Mouse (Mus musculus) cerebellum, postnatal 4 days (tissue): Measurements from ENCODE around the gene Il21r.

Source experiments
- DNase-seq, 2 experiments: peaks; one replicate each; pipeline ENCODE4 v3.0.0; 2022; ENCODE audit warnings: low spot score in 2 of 2, mixed read lengths in 1 of 2

Gene Il21r

GRCm38 (mm10) chr7:125574832-125575231 is 28.4 kb upstream of the Il21r start:
- no peak for DNase-seq

DNA sequence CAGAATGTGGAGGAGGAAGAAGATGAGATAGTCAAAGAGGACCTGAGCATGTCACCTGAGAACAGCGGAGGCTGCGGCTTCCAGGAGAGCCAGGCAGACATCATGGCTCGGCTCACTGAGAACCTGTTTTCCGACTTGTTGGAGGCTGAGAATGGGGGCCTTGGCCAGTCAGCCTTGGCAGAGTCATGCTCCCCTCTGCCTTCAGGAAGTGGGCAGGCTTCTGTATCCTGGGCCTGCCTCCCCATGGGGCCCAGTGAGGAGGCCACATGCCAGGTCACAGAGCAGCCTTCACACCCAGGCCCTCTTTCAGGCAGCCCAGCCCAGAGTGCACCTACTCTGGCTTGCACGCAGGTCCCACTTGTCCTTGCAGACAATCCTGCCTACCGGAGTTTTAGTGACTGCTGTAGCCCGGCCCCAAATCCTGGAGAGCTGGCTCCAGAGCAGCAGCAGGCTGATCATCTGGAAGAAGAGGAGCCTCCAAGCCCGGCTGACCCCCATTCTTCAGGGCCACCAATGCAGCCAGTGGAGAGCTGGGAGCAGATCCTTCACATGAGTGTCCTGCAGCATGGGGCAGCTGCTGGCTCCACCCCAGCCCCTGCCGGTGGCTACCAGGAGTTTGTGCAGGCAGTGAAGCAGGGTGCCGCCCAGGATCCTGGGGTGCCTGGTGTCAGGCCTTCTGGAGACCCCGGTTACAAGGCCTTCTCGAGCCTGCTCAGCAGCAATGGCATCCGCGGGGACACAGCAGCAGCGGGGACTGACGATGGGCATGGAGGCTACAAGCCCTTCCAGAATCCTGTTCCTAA is 27.3 kb upstream of the Il21r start:
- DNase-seq: no peak

- peak; percentile 48 to 61 for DNase-seq
Measured at GRCm38 (mm10) chr7:125576982-125577381, 26.2 kb upstream of the Il21r start.

DNA sequence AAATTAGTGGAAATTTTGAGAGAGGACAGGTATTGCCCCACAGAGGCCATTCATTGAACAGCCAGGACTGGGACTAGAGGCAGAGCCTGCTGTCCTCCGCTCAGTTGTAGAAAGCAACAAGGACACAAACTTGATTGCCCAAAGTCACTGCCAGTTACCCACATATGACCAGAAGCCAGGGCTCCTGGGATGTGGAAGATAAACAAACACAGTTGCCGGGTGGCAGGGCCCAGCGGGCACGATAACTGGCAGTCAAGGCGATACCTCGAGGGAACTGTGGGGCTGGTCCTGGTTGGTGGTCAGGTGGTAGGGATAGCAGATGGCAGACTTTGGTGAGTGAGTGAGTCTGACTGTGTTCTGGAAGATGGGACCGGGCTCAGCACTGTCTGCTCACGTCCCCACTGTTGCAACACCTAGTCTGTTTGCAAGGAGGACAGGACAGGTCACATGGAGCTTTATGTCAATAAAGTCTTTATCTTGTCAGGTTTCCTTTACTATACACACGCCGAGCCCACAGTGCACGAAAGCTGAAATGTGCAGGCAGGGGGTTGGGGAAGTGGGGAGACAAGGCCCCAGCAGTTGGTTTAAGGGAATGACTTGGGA is 25.6 kb upstream of the Il21r start:
- DNase-seq: no peak

DNA sequence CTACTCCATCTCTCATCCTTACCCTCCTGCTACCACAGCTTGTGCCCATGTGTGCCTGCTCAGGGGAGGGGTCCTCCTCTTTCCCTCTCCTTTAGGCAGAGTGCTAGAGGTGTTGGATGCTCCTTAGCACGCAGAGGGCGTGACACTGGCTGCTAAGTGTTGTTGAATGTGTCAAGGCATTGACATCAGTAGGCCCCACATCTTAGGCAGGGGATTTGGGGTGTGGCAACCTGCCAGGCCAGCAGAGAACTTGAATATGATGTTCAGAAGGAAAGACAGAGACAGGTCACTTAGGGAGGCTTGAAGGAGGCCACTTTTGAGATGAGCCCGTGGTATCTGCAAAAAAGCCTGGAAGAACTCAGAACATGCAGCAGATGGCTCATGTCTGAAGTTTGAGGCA is 25.1 kb upstream of the Il21r start:
- no peak for DNase-seq

DNA sequence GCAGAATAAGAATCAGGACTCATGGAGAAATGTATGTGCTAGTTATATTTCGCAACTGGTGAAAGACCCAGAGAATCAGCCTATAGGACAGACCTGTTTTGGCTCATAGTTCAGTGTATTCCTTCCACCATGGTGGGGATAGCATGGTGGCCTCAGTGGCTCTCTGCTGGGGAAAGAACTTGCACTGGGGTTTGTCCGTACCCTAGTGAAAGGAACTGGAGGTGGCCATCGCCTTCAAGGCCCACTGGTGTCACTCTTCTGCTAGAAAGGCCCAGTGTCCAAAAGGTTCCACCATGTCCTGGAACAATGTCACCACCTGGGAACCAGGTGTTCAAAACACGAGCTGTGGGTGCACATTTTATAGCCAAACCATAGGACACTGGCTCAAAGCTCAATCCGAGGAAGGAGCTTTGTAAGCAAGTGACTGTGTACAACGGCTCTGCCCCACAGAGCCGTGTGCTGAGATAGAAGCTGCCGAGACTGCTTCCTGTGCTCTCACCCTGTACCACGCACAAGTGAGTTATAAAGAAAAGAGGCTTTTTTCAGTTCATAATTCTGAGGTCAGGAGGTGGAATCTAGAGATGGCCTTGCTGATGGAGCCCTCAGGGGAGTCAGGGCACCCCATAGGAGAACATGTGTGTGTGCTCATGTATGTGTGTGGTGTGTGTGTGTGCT is 23.5 kb upstream of the Il21r start:
- DNase-seq: no peak

DNA sequence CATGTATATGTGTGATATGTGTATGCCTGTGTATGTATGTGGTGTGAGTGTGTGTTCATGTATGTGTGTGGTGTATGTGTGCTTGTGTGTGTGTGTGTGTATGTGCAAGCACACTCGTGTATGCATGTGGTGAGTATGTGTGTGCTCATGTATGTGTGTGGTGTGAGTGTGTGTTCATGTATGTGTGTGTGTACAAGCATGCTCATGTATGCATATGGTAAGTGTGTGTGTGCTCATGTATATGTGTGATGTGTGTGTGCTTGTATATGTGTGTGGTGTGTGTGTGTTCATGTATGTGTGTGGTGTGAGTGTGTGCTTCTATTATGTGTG is 23.0 kb upstream of the Il21r start:
- no peak for DNase-seq

DNA sequence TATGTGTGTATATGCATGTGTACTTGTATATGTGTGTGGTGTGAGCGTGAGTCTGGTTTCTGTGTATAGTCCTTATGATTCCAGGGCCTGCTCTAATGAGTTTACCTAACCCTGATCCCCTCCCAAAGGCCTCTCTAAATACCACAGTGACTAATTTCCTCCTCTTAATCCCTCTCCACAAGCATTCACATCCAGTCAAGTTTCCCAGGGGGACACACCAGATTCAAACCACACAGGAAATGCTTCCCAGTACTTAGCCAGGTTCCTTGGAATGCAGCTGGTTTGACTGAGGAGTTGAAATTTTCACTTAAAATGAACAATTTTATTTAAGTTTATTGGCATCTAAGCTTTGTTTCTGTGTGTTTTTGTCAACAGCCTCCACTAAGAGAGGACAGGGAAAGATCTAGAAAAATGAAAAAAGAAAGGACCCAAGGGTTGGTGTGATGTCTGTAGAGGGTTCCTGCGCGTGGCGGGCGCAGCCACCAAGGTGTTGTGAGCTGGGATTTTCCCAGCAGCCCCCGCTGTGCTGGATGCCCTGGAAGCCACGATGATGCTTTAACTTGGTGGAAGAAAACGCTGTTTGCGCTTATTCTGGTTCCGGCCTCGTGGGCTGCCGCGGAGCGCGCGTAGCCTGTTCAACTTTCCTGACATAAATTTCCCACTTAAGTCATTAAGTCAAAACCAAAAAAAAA is 22.5 kb upstream of the Il21r start:
- DNase-seq: no peak

GRCm38 (mm10) chr7:125581317-125581672 is 21.9 kb upstream of the Il21r start:
- DNase-seq: peak; percentile 84 to 91

GRCm38 (mm10) chr7:125583325-125584004 is 19.8 kb upstream of the Il21r start:
- no peak for DNase-seq

GRCm38 (mm10) chr7:125584005-125584369 is 19.2 kb upstream of the Il21r start:
- no peak for DNase-seq

DNA sequence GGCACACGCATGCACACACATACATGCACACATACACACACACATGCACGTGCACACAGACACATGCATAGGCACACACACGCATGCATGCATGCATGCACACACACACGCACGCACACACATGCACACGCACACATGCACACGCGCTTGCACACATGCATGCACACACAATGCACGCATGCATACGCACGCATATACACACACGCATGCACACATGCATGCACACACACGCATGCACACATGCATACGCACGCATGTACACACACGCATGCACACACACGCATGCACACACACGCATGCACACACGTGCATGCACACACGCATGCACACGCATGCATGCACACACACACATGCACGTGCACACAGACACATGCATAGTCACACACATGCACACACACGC is 16.9 kb upstream of the Il21r start:
- no peak for DNase-seq

DNA sequence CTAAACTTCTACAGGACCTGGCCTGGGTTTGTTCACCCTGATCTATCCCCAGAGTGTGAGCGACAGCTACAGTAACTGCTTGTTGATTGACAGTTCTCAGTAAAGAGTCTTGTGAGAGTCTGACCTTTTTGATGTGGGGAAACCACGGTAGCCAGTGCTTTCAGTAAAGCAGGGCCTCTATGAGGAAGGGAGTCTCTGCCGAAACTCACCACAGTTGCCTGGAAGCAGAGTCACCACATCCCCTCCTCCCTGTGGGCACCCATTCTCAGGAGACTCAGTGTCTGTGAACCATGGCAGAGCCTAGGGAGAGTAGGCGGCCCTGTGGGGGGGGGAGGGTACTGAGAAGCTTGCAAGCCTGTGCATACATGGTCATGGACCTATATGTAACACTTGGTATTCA is 14.5 kb upstream of the Il21r start:
- no peak for DNase-seq

- DNase-seq: no peak
Measured at GRCm38 (mm10) chr7:125589896-125590295, 13.3 kb upstream of the Il21r start.

- no peak for DNase-seq
Measured at GRCm38 (mm10) chr7:125593831-125594230, 9.4 kb upstream of the Il21r start.

DNA sequence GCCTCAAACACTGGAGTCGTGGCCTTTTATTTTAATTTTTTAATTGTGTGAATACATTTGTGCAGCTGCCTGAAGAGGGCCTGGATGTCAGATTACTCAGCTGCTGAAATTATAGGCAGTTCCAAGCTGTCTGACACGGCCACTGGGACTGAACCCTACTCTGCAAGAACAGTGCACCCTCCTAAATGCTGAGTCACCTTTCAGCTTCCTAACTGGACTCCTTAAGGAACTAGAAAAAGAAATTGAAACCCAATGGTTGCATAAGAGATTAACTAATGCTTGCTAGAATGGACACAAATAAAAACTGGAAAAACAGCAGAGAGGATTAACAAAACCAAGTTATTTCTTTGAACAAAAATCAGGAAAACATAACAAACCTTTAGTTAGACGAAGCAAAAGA is 6.8 kb upstream of the Il21r start:
- DNase-seq: no peak

DNA sequence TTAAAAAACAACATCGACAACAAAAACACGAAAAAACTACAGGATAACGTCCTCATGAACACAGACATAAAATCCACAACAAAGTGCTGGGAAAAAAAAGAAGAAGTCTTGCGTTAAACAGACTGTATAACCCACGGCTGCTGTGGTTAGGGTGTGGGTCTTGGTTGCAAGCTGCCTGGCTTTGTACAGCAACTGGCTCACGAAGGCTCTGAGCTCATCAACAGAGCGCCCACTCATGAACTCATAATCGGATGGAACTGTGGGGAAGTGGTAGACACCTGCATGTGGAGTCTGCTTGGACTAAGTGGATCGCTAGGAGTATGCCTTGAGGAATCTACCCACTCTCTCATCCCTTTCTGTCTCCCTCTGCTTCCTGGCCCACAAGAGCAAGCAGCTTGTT is 6.1 kb upstream of the Il21r start:
- DNase-seq: no peak

DNA sequence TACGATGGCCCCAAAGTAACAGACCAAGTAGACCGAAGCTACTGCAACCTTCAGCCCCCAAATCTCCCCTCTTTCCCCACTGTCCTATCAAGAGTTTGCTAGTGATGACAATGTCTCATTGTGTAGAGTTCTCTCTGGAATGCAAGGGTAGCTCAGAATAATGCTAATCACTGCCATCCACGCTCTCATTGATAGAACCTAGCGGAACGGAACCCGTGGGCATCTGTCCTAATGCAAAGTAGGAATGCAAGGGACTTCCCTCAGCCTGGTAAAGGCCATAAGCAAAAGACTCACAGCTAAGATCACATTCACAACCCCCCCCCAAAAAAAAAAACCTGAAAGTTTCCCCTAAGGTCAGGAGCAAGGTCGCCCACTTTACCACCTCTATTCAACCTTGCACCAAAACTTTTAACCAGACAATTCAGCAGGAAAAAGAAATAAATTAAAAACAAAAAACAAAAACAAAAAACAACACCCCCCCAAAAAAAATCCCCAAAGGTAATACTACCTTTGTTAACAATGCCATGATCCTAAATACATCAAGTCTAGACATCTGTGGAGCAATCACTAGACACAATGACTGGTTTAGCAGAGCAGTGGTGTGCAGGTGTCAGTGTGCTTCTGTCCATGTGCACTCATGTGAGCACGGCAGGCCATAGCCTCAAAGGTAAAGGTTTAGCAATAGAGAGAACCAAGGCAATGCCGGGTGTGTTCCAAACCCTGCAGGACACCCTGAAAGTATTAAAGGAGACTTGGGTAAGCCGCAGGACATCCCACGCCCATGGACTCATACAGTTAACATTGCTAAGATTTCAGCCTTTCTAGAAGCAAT is 5.5 kb upstream of the Il21r start:
- DNase-seq: no peak

GRCm38 (mm10) chr7:125599373-125599973 is 3.8 kb upstream of the Il21r start:
- no peak for DNase-seq

GRCm38 (mm10) chr7:125600136-125600535 is 3.1 kb upstream of the Il21r start:
- no peak for DNase-seq
